Mouse (Mus musculus) spleen, postnatal 14 days (tissue): ENCODE results near the gene Mbnl2.

Source experiments
- DNase-seq, 2 experiments: peaks; one replicate each; pipeline ENCODE4 v3.0.0; 2021 to 2022; ENCODE audit warnings: low spot score in 2 of 2

The Mbnl2 gene

DNA sequence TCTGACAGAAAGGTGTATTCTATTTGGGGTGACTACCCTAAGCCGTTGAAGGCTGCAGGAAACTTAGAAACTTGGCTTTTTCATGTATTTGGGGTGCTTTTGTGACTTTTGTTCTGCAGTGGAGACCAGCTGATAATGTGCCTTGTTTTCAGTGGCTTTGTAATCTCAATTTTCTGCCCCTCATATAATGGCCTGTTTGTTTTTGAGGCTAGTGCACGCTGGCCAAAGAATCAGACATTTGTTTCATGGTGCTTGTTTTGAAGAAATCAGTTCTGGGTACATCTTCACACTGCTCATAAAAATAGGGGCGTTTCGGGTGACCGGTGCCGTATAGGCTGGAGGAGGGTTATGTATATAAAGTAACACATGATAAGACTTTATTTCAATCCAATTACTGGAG is 22.4 kb downstream of the Mbnl2 start:
- no peak for DNase-seq

DNA sequence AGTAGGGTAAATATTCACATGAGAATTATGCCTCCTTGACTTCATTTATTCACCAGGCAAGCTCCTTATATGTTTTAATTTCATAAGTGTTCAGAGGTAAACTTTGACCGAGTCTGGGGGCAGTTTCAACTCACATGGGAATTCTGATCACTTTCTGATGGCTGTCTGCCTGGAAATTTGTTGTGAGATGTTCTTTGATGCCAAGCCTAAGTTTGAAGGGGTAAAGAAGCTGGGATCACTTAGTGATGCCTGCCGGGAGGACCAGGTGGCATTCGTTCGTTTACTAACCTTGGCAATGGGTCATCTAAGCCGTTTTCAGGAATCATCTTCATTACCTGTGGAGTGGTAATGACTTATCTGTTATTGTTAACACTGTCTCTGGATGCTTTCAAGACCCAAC is 23.0 kb downstream of the Mbnl2 start:
- DNase-seq = no peak

DNA sequence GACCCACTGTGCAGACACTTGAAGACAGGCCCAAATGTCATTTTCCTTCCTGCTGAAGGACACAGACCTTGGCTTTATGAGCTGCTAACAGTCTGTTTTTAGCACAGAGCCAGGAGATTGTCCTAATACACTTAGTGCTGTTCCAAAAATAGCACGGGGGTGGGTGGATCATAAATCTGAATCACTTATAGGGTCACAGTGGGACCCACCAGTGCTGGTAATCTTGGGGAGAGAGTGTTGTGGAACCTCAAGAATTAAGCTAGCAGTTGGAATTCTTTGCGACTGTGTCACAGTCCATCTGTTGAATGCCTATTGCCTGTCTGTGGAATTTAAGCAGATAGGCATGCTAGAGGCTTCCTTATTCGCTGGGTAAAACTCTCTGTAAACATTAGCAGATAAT is 24.2 kb downstream of the Mbnl2 start:
- DNase-seq = no peak

DNA sequence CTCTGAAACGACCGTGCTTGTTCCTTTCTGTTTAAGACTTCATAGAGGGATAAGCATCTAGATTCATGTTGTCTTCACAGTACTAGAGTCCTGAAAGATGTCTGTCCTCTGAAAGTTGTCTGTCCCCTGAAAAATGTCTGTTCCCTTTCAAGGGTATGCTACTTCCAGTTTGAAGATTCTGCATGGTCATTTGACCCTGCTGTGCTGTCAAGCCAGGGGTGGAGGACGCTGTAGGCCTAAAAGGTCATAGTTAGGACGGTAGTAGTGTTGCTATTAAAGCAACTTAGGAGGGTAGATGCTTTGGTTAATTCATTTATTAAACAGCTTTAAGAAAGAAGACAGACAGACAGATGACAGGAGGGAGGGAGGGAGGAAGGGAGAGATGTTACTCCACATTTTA is 24.7 kb downstream of the Mbnl2 start:
- no peak for DNase-seq

DNA sequence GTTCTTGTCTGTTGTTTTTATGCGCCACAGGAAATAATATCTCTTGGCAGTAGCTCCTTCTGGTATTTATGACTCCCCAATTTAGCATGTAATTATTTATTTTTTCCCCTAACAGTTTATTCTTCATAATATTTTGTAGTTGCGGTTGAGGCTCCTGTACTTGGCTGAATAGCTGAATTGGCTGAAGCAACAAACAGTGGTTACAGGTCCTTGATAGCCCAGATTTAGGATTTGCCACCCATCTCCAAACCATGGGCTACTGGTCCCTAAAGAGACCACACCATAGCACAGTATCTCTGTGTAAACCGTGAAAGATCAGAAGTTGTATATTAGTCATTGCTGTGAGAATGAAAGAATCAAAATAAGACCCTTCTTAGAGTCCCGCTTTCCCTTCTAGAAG is 25.3 kb downstream of the Mbnl2 start:
- DNase-seq = no peak

DNA sequence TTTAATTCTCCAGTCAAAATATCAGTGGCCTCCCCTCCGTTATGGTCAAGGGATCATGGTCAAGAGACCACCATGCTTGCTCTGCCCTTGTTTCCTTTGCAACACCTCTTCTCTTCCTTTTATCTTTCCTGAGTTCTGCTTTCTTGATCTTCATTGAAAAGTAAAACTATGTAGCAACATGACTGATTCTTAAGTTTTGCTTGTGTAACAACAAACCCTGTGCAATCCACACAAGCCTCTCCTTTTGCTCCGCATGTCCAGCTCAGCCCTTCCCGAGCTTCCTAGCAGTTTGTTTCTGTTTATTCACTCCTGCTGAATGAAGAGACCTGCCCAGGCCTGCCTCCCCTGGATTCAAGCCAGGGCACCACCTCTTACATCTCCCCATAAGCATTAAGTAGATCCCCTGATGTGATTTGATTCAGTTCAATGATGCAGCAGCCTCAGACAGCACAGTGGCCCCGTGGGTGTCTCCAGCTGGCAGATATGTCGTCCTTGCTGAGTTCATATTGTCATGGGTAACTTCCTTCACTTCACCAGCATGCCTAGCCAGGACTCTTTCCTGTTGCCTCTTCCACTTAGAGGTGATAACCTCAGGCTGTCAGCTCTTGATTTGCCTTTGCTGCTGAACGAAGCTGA is 27.6 kb downstream of the Mbnl2 start:
- no peak for DNase-seq

DNA sequence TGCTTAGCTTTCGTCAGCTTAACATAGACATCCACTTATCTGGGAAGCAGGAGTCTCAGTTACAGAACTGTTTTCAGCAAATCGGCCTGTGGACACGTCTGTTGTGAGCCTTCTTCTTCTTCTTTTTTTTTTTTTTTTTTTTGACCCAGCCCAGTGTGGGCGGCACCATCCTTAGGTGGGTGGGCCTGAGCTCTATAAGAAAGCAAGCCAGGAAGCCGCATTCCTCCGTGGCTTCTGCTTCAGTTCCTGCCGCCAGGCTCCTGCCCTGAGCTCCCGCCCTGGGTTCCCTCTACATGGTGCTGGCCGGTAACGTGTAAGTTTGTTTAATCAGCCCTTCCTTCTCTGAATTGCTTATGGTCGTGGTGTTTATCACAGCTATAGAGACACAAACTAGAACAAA is 30.8 kb downstream of the Mbnl2 start:
- DNase-seq = no peak

DNA sequence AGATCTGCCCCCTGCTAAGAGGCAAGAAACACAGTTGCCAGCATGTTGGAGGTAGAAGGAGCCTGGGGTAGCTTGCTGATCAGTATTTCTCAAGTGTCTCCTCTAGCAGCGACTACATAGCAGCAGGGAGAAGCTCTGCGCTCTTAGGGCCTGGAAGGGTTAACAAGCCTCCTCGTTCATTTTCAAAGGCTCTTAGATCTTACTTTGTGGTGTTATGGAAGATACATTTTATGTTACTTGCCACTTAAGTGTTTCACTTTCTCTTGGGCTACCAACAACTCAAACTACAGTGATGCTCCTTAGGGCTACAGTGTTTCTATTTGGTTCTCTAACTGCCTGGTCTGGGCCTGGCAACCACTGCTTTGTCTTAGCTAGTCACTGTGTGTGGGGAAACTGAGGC is 31.9 kb downstream of the Mbnl2 start:
- no peak for DNase-seq

DNA sequence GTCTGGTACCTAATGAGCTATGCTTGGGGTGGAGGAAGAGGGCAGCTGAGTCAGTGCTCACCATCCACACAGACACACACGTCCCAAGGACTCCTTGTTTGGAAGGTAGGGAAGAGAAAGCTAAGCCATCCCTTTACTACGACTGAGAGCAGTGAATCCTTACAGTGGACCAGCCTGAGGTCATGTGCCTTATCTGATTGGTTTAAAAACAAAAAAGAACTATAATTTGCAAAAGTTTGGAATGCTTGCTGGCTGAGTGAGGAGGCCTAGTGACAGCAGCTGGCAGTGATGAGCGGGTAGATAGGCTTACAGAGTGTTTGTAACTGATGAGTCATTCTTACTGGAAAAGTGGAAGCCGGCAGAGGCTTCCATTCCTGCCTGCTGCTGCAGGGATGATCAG is 32.5 kb downstream of the Mbnl2 start:
- DNase-seq = no peak

DNA sequence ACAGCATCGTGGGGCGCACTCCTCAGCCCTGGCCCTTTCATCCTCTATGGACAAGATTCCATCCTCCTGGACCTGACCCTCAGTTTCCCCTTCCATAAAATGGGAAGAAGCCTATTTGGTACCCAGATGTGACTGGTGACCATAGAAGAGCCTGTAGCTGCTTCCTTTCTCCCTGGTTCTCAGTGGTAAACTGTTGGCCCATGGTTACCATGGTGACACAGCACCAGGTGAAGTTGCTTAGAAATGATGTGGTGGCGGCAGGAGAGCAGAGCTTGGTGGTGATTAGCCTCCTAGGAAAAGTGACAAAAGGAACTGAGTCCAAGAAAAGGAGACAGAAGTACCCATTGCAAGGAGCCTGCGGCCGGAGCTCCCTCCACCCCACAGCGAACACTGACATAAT is 34.2 kb downstream of the Mbnl2 start:
- no peak for DNase-seq

DNA sequence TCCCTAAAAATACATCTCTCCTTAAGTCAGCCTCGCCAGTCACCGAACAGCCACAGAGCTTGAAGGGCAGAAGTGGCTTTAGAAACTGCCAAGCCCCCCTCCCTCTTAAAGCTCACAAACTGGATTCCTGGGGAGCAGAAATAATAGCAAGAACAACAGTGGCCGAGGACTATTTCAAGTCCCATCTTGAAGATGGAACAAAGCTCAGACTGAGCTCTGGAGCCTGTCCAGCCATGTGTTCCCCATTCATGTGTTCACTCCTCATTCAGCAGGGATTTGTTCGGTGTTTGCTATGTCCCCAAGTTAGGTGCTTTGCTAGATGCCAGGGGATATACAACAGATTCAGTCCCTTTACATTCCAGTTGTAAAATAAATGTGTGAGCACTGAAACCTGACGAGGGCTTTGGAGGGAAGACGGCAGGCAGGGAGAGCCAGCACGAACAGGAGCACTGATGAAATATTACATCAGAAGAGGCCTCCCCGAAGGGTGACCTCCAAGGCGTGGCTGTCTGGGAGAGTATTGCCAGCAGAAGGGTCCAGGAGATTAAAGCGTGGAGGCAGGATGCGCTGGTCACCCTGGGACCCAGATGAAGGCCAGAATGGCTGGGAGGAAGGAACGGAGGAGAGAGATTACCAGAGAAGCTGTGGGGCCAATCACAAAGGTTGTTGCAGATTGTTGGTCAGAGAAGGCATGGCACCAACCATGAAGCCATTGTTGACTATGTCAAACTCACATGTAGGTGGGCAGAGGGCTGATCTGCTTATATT is 36.0 kb downstream of the Mbnl2 start:
- DNase-seq = no peak

DNA sequence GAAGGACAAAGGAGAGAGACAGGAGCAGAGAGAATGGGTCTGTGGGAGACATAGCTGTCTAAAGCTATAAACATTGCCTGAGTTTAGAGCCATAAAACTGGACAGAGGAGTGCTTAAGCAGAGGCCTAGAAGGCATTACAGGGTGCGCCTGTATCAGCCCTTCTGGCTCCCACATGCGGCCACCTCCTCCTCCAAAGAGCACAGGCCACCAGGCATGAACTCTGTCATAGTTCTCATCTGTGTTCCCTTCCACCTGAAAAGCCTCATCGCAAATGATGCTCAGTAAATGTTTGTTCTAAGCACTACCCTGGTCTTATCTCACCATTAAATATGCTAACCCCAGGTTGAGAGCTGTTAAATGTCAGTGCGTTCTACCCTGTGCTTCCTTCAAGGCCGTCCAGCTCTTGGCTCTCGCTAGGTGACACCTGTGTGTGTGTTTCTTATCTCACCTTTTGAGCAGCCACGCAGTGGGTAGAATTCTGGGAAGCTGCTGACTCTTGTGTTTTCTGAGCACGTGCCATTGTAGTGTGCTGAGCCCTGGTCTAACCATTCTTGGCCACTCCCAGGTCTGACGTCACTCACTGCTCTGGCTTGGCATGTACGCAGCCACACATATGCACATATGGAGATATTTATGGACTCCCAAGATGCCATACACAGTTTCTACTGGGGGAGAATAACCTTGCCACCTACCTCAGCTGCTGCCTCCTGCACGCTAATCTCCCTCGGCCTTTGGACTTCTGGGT is 37.4 kb downstream of the Mbnl2 start:
- no peak for DNase-seq

DNA sequence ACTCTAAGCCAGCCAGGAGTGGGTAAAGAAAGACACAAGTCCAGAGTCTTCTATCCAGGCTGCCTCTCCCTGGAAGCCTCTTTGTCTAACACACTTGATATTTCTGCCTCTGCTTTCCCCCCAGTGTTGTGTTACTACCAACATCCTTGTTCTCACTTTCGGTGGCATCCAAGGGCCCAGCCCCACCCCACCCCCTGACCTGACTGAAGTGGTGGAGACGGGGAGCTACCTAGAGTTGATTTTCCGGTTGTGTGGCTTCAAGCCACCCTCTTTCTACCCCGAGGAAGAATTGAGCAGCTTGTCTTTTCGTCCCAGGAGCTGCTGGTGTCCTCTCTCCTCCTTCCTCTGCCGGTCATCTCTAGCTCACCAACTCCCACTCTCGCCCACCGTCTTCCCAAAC is 38.0 kb downstream of the Mbnl2 start:
- no peak for DNase-seq

DNA sequence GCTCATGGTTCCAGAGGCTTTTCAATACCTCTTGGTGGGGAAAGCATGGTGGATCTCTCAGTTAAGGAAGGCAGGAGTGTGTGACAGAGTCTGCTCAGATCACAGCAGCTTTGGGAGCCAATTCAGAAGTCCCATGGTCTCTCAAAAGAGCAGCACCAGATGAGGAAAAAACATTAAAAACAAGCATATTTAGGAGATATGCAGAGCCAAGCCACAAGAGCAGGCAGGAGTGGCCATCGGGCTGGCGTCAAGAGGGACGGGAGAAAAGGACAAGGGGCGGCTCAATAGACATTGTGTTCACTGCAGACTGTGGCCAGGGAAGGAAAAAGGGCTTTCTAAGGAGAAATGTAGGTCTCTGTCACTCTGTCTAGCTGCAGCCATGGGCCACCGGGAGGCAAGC is 40.3 kb downstream of the Mbnl2 start:
- DNase-seq = no peak

DNA sequence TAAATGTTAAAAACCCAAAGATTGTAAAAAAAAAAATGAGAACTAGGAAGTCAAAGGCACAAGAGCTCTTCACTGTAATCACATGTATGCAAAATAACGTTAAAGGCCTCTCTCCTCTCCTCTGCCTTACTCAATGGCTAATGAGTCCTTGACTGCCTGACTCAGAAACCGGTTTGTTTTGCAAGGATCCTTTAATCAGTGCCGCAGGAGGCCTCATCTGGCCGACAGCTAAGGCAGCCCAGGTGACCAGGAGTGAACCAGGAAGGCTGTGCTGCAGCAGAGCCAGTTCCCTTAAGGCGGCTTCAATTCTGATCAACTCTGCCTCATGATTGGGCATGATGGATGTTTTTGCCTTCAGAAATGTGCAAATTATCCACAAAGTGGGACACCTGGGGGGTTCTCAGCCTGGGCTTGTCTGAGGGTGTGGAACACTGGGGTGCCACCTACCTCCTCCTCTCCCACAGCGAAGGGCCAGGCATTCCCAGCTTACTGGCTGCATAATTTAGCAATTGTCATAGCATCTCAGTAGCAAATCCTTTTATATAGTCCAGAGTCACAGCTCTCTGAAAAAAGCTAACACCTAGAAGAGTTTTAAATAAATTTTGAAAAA is 43.0 kb downstream of the Mbnl2 start:
- no peak for DNase-seq

DNA sequence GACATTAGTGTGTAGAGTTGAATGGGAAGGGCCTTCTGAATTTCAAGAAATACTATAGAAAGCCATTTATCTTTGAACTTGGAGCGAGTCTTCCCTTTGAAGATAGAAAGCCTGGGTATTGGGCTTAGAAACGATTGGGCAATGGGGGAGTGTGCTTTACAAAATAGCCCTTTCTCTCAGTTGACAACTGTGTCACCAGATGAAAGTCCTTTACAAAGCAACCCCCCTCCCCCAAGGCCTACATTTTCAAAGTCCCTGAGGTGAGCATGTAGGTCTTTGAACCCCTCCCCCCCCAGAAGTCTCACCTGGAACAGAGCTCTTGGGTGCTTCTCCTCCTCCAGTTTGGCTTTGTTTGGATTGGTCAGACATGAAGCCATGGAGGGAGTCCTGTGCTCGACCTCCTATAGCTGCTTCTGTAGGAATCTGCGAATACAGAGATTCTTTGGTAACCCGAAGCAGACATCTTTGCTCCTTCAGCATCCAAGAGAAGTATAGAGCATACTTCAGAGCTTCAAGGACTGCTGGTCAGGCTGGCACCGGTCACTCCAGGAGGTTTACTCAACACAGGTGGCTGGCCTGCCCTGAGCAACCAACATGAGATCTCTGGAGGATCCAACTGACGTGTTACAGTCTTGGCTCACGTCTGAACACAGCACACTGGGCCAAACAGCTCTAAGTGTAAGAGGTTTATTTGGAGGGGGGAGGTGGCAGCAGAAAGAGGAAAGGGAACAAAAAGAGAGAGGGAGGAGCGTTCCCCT is 43.7 kb downstream of the Mbnl2 start:
- no peak for DNase-seq

DNA sequence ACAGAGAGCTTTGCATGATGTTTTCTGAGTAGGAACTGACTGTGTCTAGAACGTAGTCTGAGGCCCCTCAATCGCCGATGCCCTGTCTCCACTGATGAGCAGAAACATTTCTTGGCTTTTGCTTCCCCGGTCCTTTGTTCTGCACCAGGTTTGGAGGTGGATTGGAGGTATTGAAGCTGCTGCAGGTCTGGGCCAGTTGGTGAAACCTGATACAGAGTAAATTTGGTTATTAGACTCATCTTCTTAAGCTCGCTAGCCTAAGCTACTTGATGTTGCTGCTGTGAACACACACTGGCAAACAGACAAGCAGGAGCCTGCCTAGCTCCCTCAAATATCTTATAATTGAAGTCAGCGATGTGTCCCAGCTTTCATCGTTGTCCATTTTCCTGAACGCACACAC is 46.6 kb downstream of the Mbnl2 start:
- DNase-seq = no peak

DNA sequence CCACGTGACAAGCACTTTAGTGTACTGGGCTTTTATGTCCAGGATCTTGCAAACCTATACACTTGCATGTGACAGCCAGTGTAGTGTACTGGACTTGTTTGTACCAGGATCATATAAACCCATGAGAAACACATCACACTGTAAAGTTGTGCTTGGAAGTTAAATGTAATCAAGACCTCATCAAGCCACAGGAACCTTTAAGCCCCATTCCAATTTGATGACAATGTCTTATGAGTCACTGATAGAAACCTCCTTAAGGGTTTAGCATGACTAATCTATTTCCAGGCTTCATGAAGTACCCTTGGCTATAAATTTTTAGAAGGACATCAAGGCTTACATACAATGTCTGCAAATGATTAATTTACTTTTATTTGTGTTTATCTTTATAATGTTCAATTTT is 47.6 kb downstream of the Mbnl2 start:
- no peak for DNase-seq

DNA sequence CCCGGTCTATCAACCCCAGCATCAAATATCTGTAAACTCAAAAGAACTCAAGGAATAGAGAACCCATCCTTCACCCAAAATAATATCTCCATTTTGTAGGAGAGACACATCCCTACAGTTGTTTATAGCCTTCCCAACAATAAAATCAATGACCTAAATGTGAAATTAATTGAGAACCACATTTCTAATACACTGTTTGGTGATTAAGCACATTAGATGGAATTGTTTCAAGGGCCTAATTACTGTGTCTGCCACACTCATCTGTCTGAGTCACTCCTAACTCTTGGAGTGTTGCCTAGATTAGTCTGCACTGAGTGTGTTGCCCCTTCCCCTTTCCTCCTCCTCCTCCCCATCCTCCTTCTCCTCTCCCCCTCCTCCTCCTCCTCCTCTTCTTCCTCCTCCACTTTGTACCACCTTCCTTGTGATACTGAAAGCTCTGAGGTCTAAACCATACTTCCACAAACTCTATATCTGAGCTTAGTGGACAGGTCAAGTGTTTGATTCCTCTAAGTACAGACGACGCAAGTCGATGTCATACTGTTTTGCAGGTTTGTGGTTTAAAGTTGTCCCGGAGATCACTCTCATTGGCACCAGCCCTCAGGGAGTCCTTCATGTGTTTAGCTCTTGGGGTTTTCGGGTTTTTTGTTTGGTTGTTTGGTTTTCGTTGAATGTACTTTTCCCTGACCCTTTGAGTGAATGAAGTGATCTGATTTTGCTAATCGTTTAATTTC is 48.8 kb downstream of the Mbnl2 start:
- no peak for DNase-seq

DNA sequence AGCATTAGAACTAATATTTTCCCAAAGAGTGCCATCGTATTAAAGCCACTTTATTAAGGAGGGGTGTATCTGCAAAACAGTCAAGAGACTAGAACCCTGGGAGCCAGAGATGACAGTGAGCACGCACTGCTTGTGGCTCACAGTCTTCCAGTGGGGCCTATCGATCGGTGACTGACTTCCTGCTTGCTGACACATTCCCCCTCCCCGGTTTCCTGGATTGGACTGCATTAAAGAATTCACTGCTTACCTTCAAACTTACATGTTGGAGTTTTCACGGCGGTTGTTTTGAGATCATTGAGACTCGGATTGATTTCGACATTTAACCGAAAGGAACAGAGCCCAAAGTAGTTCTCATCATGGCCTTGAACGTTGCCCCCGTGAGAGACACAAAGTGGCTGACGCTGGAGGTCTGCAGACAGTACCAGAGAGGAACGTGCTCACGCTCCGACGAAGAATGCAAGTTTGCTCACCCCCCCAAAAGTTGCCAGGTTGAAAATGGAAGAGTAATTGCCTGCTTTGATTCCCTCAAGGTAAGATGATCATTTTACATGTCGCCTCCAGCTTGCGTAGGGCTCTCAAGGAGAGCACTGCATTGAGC is 49.5 kb downstream of the Mbnl2 start:
- no peak for DNase-seq

DNA sequence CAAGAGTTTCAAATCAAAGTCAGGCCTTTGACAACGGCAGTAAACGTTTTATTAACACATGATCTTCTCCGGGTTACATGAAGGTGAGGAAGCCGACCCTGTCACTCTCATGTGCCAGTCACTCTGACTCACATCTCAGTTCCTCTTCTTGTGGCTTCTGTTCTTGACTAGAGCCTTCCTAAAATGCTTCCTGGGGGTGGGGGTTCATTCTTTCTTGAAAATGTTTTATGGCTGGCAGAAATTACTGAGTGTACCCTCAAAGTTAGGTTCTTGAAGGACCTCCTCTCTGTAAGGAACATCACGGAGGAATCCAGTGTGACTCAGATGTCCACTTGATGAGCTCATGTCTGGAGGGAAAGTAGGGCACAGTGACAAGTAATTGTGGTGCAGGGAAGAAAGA is 50.2 kb downstream of the Mbnl2 start:
- DNase-seq = no peak
